30 mouse cellular contexts compared by ENCODE assay signal in the genomic region with DNA sequence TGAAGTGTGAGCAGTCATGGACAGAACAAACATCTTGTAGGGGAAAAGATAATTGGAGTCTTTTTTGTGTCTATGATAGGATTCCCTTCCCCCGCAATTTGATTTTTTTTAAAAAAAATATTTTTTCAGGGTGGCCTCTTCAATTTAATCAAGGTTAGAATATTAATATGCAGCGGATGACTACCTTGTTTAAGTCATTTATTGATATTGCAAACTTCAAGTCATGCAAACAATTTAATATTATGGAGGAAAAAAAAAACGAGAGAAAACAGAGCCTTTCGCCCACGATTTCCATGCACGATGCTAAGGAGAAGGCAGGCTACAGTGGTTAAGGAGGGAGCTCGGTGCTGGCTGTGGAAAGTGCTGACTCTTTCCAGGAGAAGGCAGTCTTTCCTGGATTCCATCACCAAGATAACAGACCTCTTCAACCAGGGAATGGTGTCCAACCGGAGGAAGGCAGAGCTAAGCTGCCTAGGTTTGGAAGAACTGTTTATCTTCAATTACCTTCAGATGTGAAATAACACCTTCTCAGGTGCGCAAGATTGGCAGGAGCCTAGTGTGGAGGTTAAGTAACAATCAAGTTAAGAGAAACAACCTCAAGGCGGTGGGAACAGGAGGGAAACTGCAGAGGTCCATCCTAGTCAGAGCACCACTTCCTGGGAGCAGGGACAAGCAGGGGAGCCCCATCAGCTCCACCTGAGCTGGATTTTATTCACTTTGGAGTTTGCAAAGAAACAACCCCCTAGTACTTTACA. TPM values are rescaled to one million over a fixed set of nuclear protein-coding genes. Genes with fewer than 3 reads are reported as not detected.
DNase-seq lines count a peak whose midpoint lies in the region; ATAC-seq lines count a peak whose summit lies in the region.
"Had no signal": no experiment of that assay in that cellular context is flagged by ENCODE, and none has a peak within 500 bp of the region (broad histone marks: within the 10 kb centered on the region; RNA-seq: fewer than 3 reads in every experiment).

No protein-coding gene starts in this region.

- DNase-seq in hindbrain, embryonic 11.5 days (ENCODE audit: low spot score) = peak; percentile 43
- no peak for DNase-seq in hindbrain, embryonic 14.5 days (ENCODE audit: low spot score)
- no peak for DNase-seq in midbrain, embryonic 14.5 days
- DNase-seq in forebrain, embryonic 10.5 days (ENCODE audit: extremely low spot score, low spot score) = no peak
- no peak for DNase-seq in thymus, postnatal 0 days (ENCODE audit: low spot score)
- DNase-seq in adrenal gland, postnatal 14 days = no peak
- DNase-seq: cerebellum, adult 2 months; cerebellum, postnatal 25 days; gastrocnemius, postnatal 25 days; heart, adult 2 months; heart, postnatal 4 days; kidney, adult 11 months; kidney, postnatal 36 days; right cerebral cortex, postnatal 14 days had no signal

- H3K4me2 ChIP-seq in hindbrain, embryonic 11.5 days (replicated peaks; ENCODE audit: low read depth, low read length) = no peak overlapping the region
- H3K4me2 ChIP-seq in hindbrain, embryonic 14.5 days (replicated peaks) = no peak overlapping the region
- H3K4me2 ChIP-seq in midbrain, embryonic 13.5 days (replicated peaks) = peak overlapping the region; percentile 1; the same call in 1 of the 2 replicates
- H3K4me2 ChIP-seq in midbrain, embryonic 14.5 days (ENCODE audit: low read length) = no peak overlapping the region
- H3K4me2 ChIP-seq in forebrain, embryonic 16.5 days (ENCODE audit: low read length) = peak overlapping the region; percentile 51
- H3K4me2 ChIP-seq: kidney, embryonic 15.5 days; midbrain, embryonic 12.5 days had no signal

- H3K27ac ChIP-seq in hindbrain, embryonic 11.5 days (ENCODE audit: low read depth, low read length) = no peak overlapping the region
- H3K27ac ChIP-seq in hindbrain, embryonic 14.5 days = no peak overlapping the region
- no peak overlapping the region for H3K27ac ChIP-seq in midbrain, embryonic 13.5 days
- no peak overlapping the region for H3K27ac ChIP-seq in midbrain, embryonic 14.5 days (replicated peaks; ENCODE audit: low read depth, low read length)
- H3K27ac ChIP-seq in forebrain, embryonic 10.5 days = peak overlapping the region; percentile 96
- H3K27ac ChIP-seq in forebrain, embryonic 16.5 days (ENCODE audit: low read length) = peak overlapping the region; percentile 95
- H3K27ac ChIP-seq: embryonic facial prominence, embryonic 10.5 days; heart, adult 2 months; kidney, embryonic 15.5 days; macrophage; midbrain, embryonic 12.5 days had no signal

- H3K4me3 ChIP-seq in hindbrain, embryonic 11.5 days (ENCODE audit: low read depth, low read length) = no peak overlapping the region
- H3K4me3 ChIP-seq in hindbrain, embryonic 14.5 days (replicated peaks; ENCODE audit: low read length) = no peak overlapping the region
- no peak overlapping the region for H3K4me3 ChIP-seq in midbrain, embryonic 13.5 days (replicated peaks)
- H3K4me3 ChIP-seq in midbrain, embryonic 14.5 days (replicated peaks; ENCODE audit: low read depth, low read length) = no peak overlapping the region
- peak overlapping the region; percentile 71 for H3K4me3 ChIP-seq in forebrain, embryonic 10.5 days
- H3K4me3 ChIP-seq in forebrain, embryonic 16.5 days (replicated peaks; ENCODE audit: low read length) = peak overlapping the region; percentile 7
- H3K4me3 ChIP-seq: embryonic facial prominence, embryonic 10.5 days; heart, adult 2 months; kidney, embryonic 15.5 days; midbrain, embryonic 12.5 days had no signal

- H3K4me1 ChIP-seq in hindbrain, embryonic 11.5 days (replicated peaks; ENCODE audit: control insufficient read depth, insufficient read depth, low read length) = no peaks in the 10 kb centered on the region
- no peaks in the 10 kb centered on the region for H3K4me1 ChIP-seq in hindbrain, embryonic 14.5 days (replicated peaks; ENCODE audit: control insufficient read depth, insufficient read depth, low read length)
- peaks cover 24% of the 10 kb centered on the region for H3K4me1 ChIP-seq in midbrain, embryonic 13.5 days (replicated peaks)
- no peaks in the 10 kb centered on the region for H3K4me1 ChIP-seq in midbrain, embryonic 14.5 days (ENCODE audit: control insufficient read depth, insufficient read depth, low read length)
- H3K4me1 ChIP-seq in forebrain, embryonic 10.5 days = peaks cover 89% of the 10 kb centered on the region
- H3K4me1 ChIP-seq in forebrain, embryonic 16.5 days (replicated peaks; ENCODE audit: control insufficient read depth, insufficient read depth, low read length) = peaks cover 46% of the 10 kb centered on the region

- H3K9me3 ChIP-seq in hindbrain, embryonic 11.5 days (ENCODE audit: control insufficient read depth, low read length) = no peaks in the 10 kb centered on the region
- H3K9me3 ChIP-seq in hindbrain, embryonic 14.5 days (ENCODE audit: control insufficient read depth, low read length) = no peaks in the 10 kb centered on the region
- no peaks in the 10 kb centered on the region for H3K9me3 ChIP-seq in midbrain, embryonic 13.5 days
- H3K9me3 ChIP-seq in midbrain, embryonic 14.5 days (ENCODE audit: control insufficient read depth, low read length) = no peaks in the 10 kb centered on the region
- no peaks in the 10 kb centered on the region for H3K9me3 ChIP-seq in forebrain, embryonic 10.5 days
- no peaks in the 10 kb centered on the region for H3K9me3 ChIP-seq in forebrain, embryonic 16.5 days (ENCODE audit: control insufficient read depth, low read length)
- H3K9me3 ChIP-seq: embryonic facial prominence, embryonic 10.5 days; kidney, embryonic 15.5 days; midbrain, embryonic 12.5 days had no signal

- 2% methylated on average over 10 of the region's 10 CpGs for WGBS in hindbrain, embryonic 11.5 days
- WGBS in hindbrain, embryonic 14.5 days = under 1% methylated on average over 10 of the region's 10 CpGs
- WGBS in midbrain, embryonic 13.5 days = 2% methylated on average over 10 of the region's 10 CpGs
- under 1% methylated on average over 10 of the region's 10 CpGs for WGBS in midbrain, embryonic 14.5 days
- under 1% methylated on average over 10 of the region's 10 CpGs for WGBS in forebrain, embryonic 10.5 days
- WGBS in forebrain, embryonic 16.5 days = 3% methylated on average over 10 of the region's 10 CpGs

- no peak overlapping the region for H3K9ac ChIP-seq in hindbrain, embryonic 11.5 days (ENCODE audit: low read depth, low read length)
- H3K9ac ChIP-seq in hindbrain, embryonic 14.5 days = no peak overlapping the region
- H3K9ac ChIP-seq in midbrain, embryonic 13.5 days (replicated peaks) = no peak overlapping the region
- H3K9ac ChIP-seq in midbrain, embryonic 14.5 days (replicated peaks; ENCODE audit: low read length) = no peak overlapping the region
- H3K9ac ChIP-seq in forebrain, embryonic 16.5 days (replicated peaks; ENCODE audit: low read depth, low read length) = peak overlapping the region; percentile 1
- H3K9ac ChIP-seq: kidney, embryonic 15.5 days; midbrain, embryonic 12.5 days had no signal

- ATAC-seq in hindbrain, embryonic 11.5 days (ENCODE audit: low FRiP score) = no peak
- no peak for ATAC-seq in hindbrain, embryonic 14.5 days (ENCODE audit: low FRiP score)
- ATAC-seq in midbrain, embryonic 13.5 days = no peak
- no peak for ATAC-seq in midbrain, embryonic 14.5 days (ENCODE audit: low FRiP score, low TSS enrichment)
- ATAC-seq in forebrain, embryonic 16.5 days = no peak
- ATAC-seq: lung, postnatal 0 days; Patski had no signal

- H3K36me3 ChIP-seq in hindbrain, embryonic 11.5 days (ENCODE audit: control insufficient read depth, insufficient read depth, low read length) = no peaks in the 10 kb centered on the region
- no peaks in the 10 kb centered on the region for H3K36me3 ChIP-seq in hindbrain, embryonic 14.5 days (replicated peaks; ENCODE audit: control insufficient read depth, insufficient read depth)
- H3K36me3 ChIP-seq in midbrain, embryonic 13.5 days = no peaks in the 10 kb centered on the region
- H3K36me3 ChIP-seq in midbrain, embryonic 14.5 days (ENCODE audit: control insufficient read depth, insufficient read depth, low read length) = no peaks in the 10 kb centered on the region
- peaks cover 21% of the 10 kb centered on the region for H3K36me3 ChIP-seq in forebrain, embryonic 10.5 days (replicated peaks)
- no peaks in the 10 kb centered on the region for H3K36me3 ChIP-seq in forebrain, embryonic 16.5 days (ENCODE audit: control insufficient read depth, insufficient read depth)
- H3K36me3 ChIP-seq: embryonic facial prominence, embryonic 10.5 days; G1E; kidney, embryonic 15.5 days; midbrain, embryonic 12.5 days had no signal

- H3K27me3 ChIP-seq in hindbrain, embryonic 11.5 days (ENCODE audit: control insufficient read depth, insufficient read depth, low read length) = peaks cover 91% of the 10 kb centered on the region
- H3K27me3 ChIP-seq in hindbrain, embryonic 14.5 days (ENCODE audit: control insufficient read depth, insufficient read depth, low read length) = peaks cover 96% of the 10 kb centered on the region
- peaks cover 99% of the 10 kb centered on the region for H3K27me3 ChIP-seq in midbrain, embryonic 13.5 days
- peaks cover 95% of the 10 kb centered on the region for H3K27me3 ChIP-seq in midbrain, embryonic 14.5 days (ENCODE audit: control insufficient read depth, insufficient read depth, low read length)
- H3K27me3 ChIP-seq in forebrain, embryonic 10.5 days (ENCODE audit: poor library complexity, severe bottlenecking) = peaks cover 100% of the 10 kb centered on the region
- peaks cover 21% of the 10 kb centered on the region for H3K27me3 ChIP-seq in forebrain, embryonic 16.5 days (replicated peaks; ENCODE audit: control insufficient read depth, insufficient read depth, low read length)
- H3K27me3 ChIP-seq: CH12.LX had no signal

RNA-seq across cellular contexts. Expression of a gene that starts 9.0 kb away (rescaled TPM):
- polyA plus RNA-seq in hindbrain, embryonic 11.5 days (2014; fragmentation: Nextera tagmentation; extraction: Ambion mirVana) = not detected in 2 replicates
- polyA plus RNA-seq in hindbrain, embryonic 14.5 days (2014; fragmentation: Nextera tagmentation; extraction: Ambion mirVana) = not detected in 2 replicates
- polyA plus RNA-seq in midbrain, embryonic 13.5 days (2015; fragmentation: Nextera tagmentation; extraction: Ambion mirVana) = 6.9 and 8.1 TPM in 2 replicates
- 0.09 TPM in 1 of 2 replicates, not detected in the other for polyA plus RNA-seq in midbrain, embryonic 14.5 days (2014; fragmentation: Nextera tagmentation; extraction: Ambion mirVana)
- polyA plus RNA-seq in forebrain, embryonic 10.5 days (2016; fragmentation: Nextera tagmentation; extraction: Ambion mirVana) = 31.3 and 35.2 TPM in 2 replicates
- 85.1 and 93.0 TPM in 2 replicates for polyA plus RNA-seq in forebrain, embryonic 16.5 days (2015; fragmentation: Nextera tagmentation; extraction: Ambion mirVana)
- 5.4 and 6.7 TPM in 2 replicates for polyA plus RNA-seq in thymus, postnatal 0 days (2015; fragmentation: Nextera tagmentation; extraction: Ambion mirVana)
- not detected in 2 replicates for total RNA-seq in adrenal gland, postnatal 14 days (2021)
- total RNA-seq: adrenal gland, adult 18-20 months; CH12.LX; gastrocnemius, postnatal 25 days; heart, adult 2 months; heart, postnatal 4 days; liver, adult 2 months; neutrophil, adult 5-6 weeks had no signal
- polyA plus RNA-seq: cerebellum, adult 2 months; G1E; heart, adult 2 months; kidney, embryonic 15.5 days; liver, adult 2 months; liver, embryonic 16.5 days; lung, postnatal 0 days; macrophage; Patski; urinary bladder, adult 2 months had no signal

RNA-seq across cellular contexts. Expression of a gene that starts 55.0 kb away (rescaled TPM):
- polyA plus RNA-seq in hindbrain, embryonic 11.5 days (2014; fragmentation: Nextera tagmentation; extraction: Ambion mirVana) = 26.2 and 33.2 TPM in 2 replicates
- polyA plus RNA-seq in hindbrain, embryonic 14.5 days (2014; fragmentation: Nextera tagmentation; extraction: Ambion mirVana) = 36.5 and 38.5 TPM in 2 replicates
- 28.5 and 31.9 TPM in 2 replicates for polyA plus RNA-seq in midbrain, embryonic 13.5 days (2015; fragmentation: Nextera tagmentation; extraction: Ambion mirVana)
- polyA plus RNA-seq in midbrain, embryonic 14.5 days (2014; fragmentation: Nextera tagmentation; extraction: Ambion mirVana) = 30.8 and 32.7 TPM in 2 replicates
- 24.4 and 26.3 TPM in 2 replicates for polyA plus RNA-seq in forebrain, embryonic 10.5 days (2016; fragmentation: Nextera tagmentation; extraction: Ambion mirVana)
- 46.6 and 50.5 TPM in 2 replicates for polyA plus RNA-seq in forebrain, embryonic 16.5 days (2015; fragmentation: Nextera tagmentation; extraction: Ambion mirVana)
- polyA plus RNA-seq in thymus, postnatal 0 days (2015; fragmentation: Nextera tagmentation; extraction: Ambion mirVana) = 66.1 and 71.4 TPM in 2 replicates
- 36.9 and 38.0 TPM in 2 replicates for total RNA-seq in adrenal gland, postnatal 14 days (2021)

RNA-seq across cellular contexts. Expression of a gene that starts 55.2 kb away (rescaled TPM):
- 0.08 and 0.23 TPM in 2 replicates for polyA plus RNA-seq in hindbrain, embryonic 11.5 days (2014; fragmentation: Nextera tagmentation; extraction: Ambion mirVana)
- 0.10 and 0.12 TPM in 2 replicates for polyA plus RNA-seq in hindbrain, embryonic 14.5 days (2014; fragmentation: Nextera tagmentation; extraction: Ambion mirVana)
- polyA plus RNA-seq in midbrain, embryonic 13.5 days (2015; fragmentation: Nextera tagmentation; extraction: Ambion mirVana) = 0.15 and 0.17 TPM in 2 replicates
- polyA plus RNA-seq in midbrain, embryonic 14.5 days (2014; fragmentation: Nextera tagmentation; extraction: Ambion mirVana) = 0.08 TPM in 1 of 2 replicates, not detected in the other
- polyA plus RNA-seq in forebrain, embryonic 10.5 days (2016; fragmentation: Nextera tagmentation; extraction: Ambion mirVana) = 0.10 and 0.11 TPM in 2 replicates
- 0.25 and 0.29 TPM in 2 replicates for polyA plus RNA-seq in forebrain, embryonic 16.5 days (2015; fragmentation: Nextera tagmentation; extraction: Ambion mirVana)
- 0.20 and 0.26 TPM in 2 replicates for polyA plus RNA-seq in thymus, postnatal 0 days (2015; fragmentation: Nextera tagmentation; extraction: Ambion mirVana)
- not detected in 2 replicates for total RNA-seq in adrenal gland, postnatal 14 days (2021)
- total RNA-seq: left cerebral cortex, postnatal 36 days had no signal
- polyA plus RNA-seq: G1E; liver, adult 2 months had no signal

Comparison
In these comparisons a context has a peak if more than half of its experiments do, and no peak if none do; other contexts are left out.
1. H3K4me2 ChIP-seq: peak in midbrain, embryonic 13.5 days (single experiment) and forebrain, embryonic 16.5 days (single experiment); none in hindbrain, embryonic 11.5 days (single experiment), hindbrain, embryonic 14.5 days (single experiment) and midbrain, embryonic 14.5 days (single experiment).
2. H3K27ac ChIP-seq: peak in forebrain, embryonic 10.5 days (single experiment) and forebrain, embryonic 16.5 days (single experiment); none in hindbrain, embryonic 11.5 days (single experiment), hindbrain, embryonic 14.5 days (single experiment), midbrain, embryonic 13.5 days (single experiment) and midbrain, embryonic 14.5 days (single experiment).
3. H3K4me3 ChIP-seq: peak in forebrain, embryonic 10.5 days (single experiment) and forebrain, embryonic 16.5 days (single experiment); none in hindbrain, embryonic 11.5 days (single experiment), hindbrain, embryonic 14.5 days (single experiment), midbrain, embryonic 13.5 days (single experiment) and midbrain, embryonic 14.5 days (single experiment).